Mouse (Mus musculus) MEL (cell line): ENCODE measurements at regions not wholly inside any gene's neighbourhood (a gene's known extent, or its start where the extent isn't known, plus 50 kb on each side); places are given as distances from the start of the nearest gene placed in this dataset.

Experiments
- DNase-seq: peaks from one replicate; pipeline ENCODE4 v3.0.0; 2011; ENCODE audit warnings: low read depth, low spot score
- H3K27ac ChIP-seq: 2 replicates; pipeline ENCODE4 v1.5.1; 2012; ENCODE audit warnings: low read depth, mild to moderate bottlenecking, control low read depth, low read length, moderate library complexity; ENCODE audit not compliant: control insufficient read depth
- H3K27me3 ChIP-seq, 2 experiments: fragments of 150-350 bp in 1 of 2; sonication (generic) in 1 of 2; 2 replicates each; pipeline ENCODE4 v1.6.1; 2012; ENCODE audit warnings: low read length in 2 of 2, mild to moderate bottlenecking in 2 of 2, improper control_type of control experiment in 1 of 2, moderate library complexity in 1 of 2; ENCODE audit not compliant: insufficient read depth in 2 of 2, control insufficient read depth in 1 of 2
- H3K36me3 ChIP-seq, 2 experiments: 2 replicates each; pipeline ENCODE4 v1.6.1; 2012 to 2014; ENCODE audit warnings: low read length in 2 of 2, improper control_type of control experiment in 1 of 2, inconsistent platforms in 1 of 2, mild to moderate bottlenecking in 1 of 2; ENCODE audit not compliant: insufficient read depth in 2 of 2, control insufficient read depth in 1 of 2
- H3K4me1 ChIP-seq, 2 experiments: fragments of 150-350 bp in 1 of 2; sonication (generic) in 1 of 2; 2 replicates each; pipeline ENCODE4 v1.6.1; 2012; ENCODE audit warnings: low read length in 2 of 2, improper control_type of control experiment in 1 of 2, mild to moderate bottlenecking in 1 of 2; ENCODE audit not compliant: insufficient read depth in 2 of 2, control insufficient read depth in 1 of 2
- H3K4me3 ChIP-seq, 2 experiments: fragments of 150-350 bp in 1 of 2; sonication (generic) in 1 of 2; 2 replicates each; pipeline ENCODE4 v1.5.1; 2012; ENCODE audit warnings: low read depth in 2 of 2, low read length in 2 of 2, mild to moderate bottlenecking in 2 of 2, moderate library complexity in 2 of 2, control low read depth in 1 of 2, improper control_type of control experiment in 1 of 2; ENCODE audit not compliant: control insufficient read depth in 1 of 2, insufficient read depth in 1 of 2
- H3K79me2 ChIP-seq: 2 replicates; pipeline ENCODE4 v1.6.1; 2012; ENCODE audit warnings: mild to moderate bottlenecking, low read length, moderate library complexity; ENCODE audit not compliant: control insufficient read depth, poor library complexity, insufficient read depth
- H3K9ac ChIP-seq: 2 replicates; pipeline ENCODE4 v1.6.1; 2012; ENCODE audit warnings: low read depth, mild to moderate bottlenecking, control low read depth, low read length, moderate library complexity; ENCODE audit not compliant: control insufficient read depth, poor library complexity, severe bottlenecking
- H3K9me3 ChIP-seq: fragments of 150-350 bp; sonication (generic); replicated peaks from 2 replicates; pipeline ENCODE4 v1.6.1; 2012; ENCODE audit warnings: mild to moderate bottlenecking, low read length, improper control_type of control experiment, moderate library complexity; ENCODE audit not compliant: insufficient read depth
- BHLHE40 ChIP-seq: IDR thresholded peaks from 2 replicates; pipeline ENCODE4 v1.6.1; 2012; ENCODE audit warnings: low read depth, mild to moderate bottlenecking, inconsistent platforms, low read length, improper control_type of control experiment, borderline replicate concordance
- CHD2 ChIP-seq: IDR thresholded peaks from 2 replicates; pipeline ENCODE4 v1.6.1; 2011; ENCODE audit warnings: low read length, improper control_type of control experiment
- E2F4 ChIP-seq: IDR thresholded peaks from 2 replicates; pipeline ENCODE4 v1.6.1; 2011; ENCODE audit warnings: low read depth, low read length, improper control_type of control experiment, borderline replicate concordance
- ELF1 ChIP-seq: IDR thresholded peaks from 2 replicates; pipeline ENCODE4 v1.6.1; 2014; ENCODE audit warnings: low read depth, mild to moderate bottlenecking, inconsistent platforms, low read length, improper control_type of control experiment, moderate library complexity
- EP300 ChIP-seq, 2 experiments: IDR thresholded peaks; 2 replicates each; pipeline ENCODE4 v1.6.1; 2011; ENCODE audit warnings: improper control_type of control experiment in 2 of 2, low read length in 2 of 2, low read depth in 1 of 2, mild to moderate bottlenecking in 1 of 2
- ETS1 ChIP-seq: IDR thresholded peaks from 2 replicates; pipeline ENCODE4 v1.6.1; 2012; ENCODE audit warnings: low read depth, mild to moderate bottlenecking, inconsistent platforms, low read length, improper control_type of control experiment, moderate library complexity
- GATA1 ChIP-seq: IDR thresholded peaks from 2 replicates; pipeline ENCODE4 v1.6.1; 2011; ENCODE audit warnings: low read depth, low read length, improper control_type of control experiment
- KAT2A ChIP-seq: conservative IDR thresholded peaks from 2 replicates; pipeline ENCODE4 v1.6.1; 2012; ENCODE audit warnings: low read depth, low read length, improper control_type of control experiment, inconsistent platforms
- MAFK ChIP-seq: IDR thresholded peaks from 2 replicates; pipeline ENCODE4 v1.6.1; 2011; ENCODE audit warnings: low read depth, mild to moderate bottlenecking, low read length, improper control_type of control experiment, borderline replicate concordance
- MAX ChIP-seq: IDR thresholded peaks from 2 replicates; pipeline ENCODE4 v1.6.1; 2011; ENCODE audit warnings: low read length, improper control_type of control experiment
- MAZ ChIP-seq: IDR thresholded peaks from 2 replicates; pipeline ENCODE4 v1.6.1; 2012; ENCODE audit warnings: low read depth, mild to moderate bottlenecking, inconsistent platforms, low read length, improper control_type of control experiment
- MXI1 ChIP-seq: IDR thresholded peaks from 2 replicates; pipeline ENCODE4 v1.6.1; 2011; ENCODE audit warnings: mild to moderate bottlenecking, low read depth, low read length, improper control_type of control experiment
- MYB ChIP-seq: IDR thresholded peaks from 2 replicates; pipeline ENCODE4 v1.6.1; 2011; ENCODE audit warnings: mild to moderate bottlenecking, low read depth, low read length, improper control_type of control experiment
- NELFE ChIP-seq: IDR thresholded peaks from 2 replicates; pipeline ENCODE4 v1.6.1; 2011; ENCODE audit warnings: low read depth, low read length, improper control_type of control experiment
- POLR2A ChIP-seq, 2 experiments: IDR thresholded peaks; 2 replicates each; pipeline ENCODE4 v1.6.1; 2011 to 2012; ENCODE audit warnings: low read length in 2 of 2, mild to moderate bottlenecking in 2 of 2, control low read depth in 1 of 2, improper control_type of control experiment in 1 of 2, low read depth in 1 of 2, moderate library complexity in 1 of 2; ENCODE audit not compliant: control insufficient read depth in 1 of 2, insufficient read depth in 1 of 2, poor library complexity in 1 of 2
- POLR2AphosphoS2 ChIP-seq: IDR thresholded peaks from 2 replicates; pipeline ENCODE4 v1.6.1; 2011; ENCODE audit warnings: low read length, improper control_type of control experiment
- POLR2AphosphoS5 ChIP-seq: IDR thresholded peaks from 2 replicates; pipeline ENCODE4 v1.6.1; 2012; ENCODE audit warnings: low read depth, borderline replicate concordance, mild to moderate bottlenecking, inconsistent platforms, low read length, moderate library complexity, mixed read lengths
- SIN3A ChIP-seq: IDR thresholded peaks from 2 replicates; pipeline ENCODE4 v1.6.1; 2012; ENCODE audit warnings: low read length, improper control_type of control experiment, inconsistent platforms
- SMC3 ChIP-seq: IDR thresholded peaks from 2 replicates; pipeline ENCODE4 v1.6.1; 2011; ENCODE audit warnings: low read depth, low read length, improper control_type of control experiment
- TAL1 ChIP-seq: IDR thresholded peaks from 2 replicates; pipeline ENCODE4 v1.6.1; 2012; ENCODE audit warnings: mild to moderate bottlenecking, inconsistent platforms, low read length, moderate library complexity, mixed read lengths
- TBP ChIP-seq: IDR thresholded peaks from 2 replicates; pipeline ENCODE4 v1.8.0; 2011; ENCODE audit warnings: low read depth, low read length, improper control_type of control experiment
- TCF12 ChIP-seq: IDR thresholded peaks from 2 replicates; pipeline ENCODE4 v1.6.1; 2014; ENCODE audit warnings: low read depth, mild to moderate bottlenecking, inconsistent platforms, low read length, improper control_type of control experiment, moderate library complexity
- USF2 ChIP-seq, 2 experiments: IDR thresholded peaks; 2 replicates each; pipeline ENCODE4 v1.6.1; 2011 to 2012; ENCODE audit warnings: improper control_type of control experiment in 2 of 2, low read length in 2 of 2, borderline replicate concordance in 1 of 2, inconsistent platforms in 1 of 2, low read depth in 1 of 2, mild to moderate bottlenecking in 1 of 2; ENCODE audit not compliant: insufficient read depth in 1 of 2
- ZC3H11A ChIP-seq: IDR thresholded peaks from 2 replicates; pipeline ENCODE4 v1.6.1; 2012; ENCODE audit warnings: low read depth, mild to moderate bottlenecking, inconsistent platforms, low read length, improper control_type of control experiment

GRCm38 (mm10) chr12:96228714-96229113, 536.7 kb downstream of the Flrt2 start:
- Histone ChIP-seq H3K79me2 (no peaks in the 10 kb centered on the region), H3K36me3 (no peaks in the 10 kb centered on the region), H3K9me3 (no peaks in the 10 kb centered on the region), H3K27ac (no peak overlapping the region), H3K27me3 (no peaks in the 10 kb centered on the region), H3K4me1 (no peaks in the 10 kb centered on the region), H3K9ac (no peak overlapping the region), H3K4me3 (no peak overlapping the region)
- DNase-seq: no peak
- TF ChIP-seq SIN3A: no peak

- Histone ChIP-seq H3K4me3 (no peak overlapping the region), H3K4me1 (no peaks in the 10 kb centered on the region), H3K79me2 (no peaks in the 10 kb centered on the region), H3K27ac (no peak overlapping the region), H3K36me3 (no peaks in the 10 kb centered on the region), H3K9ac (no peak overlapping the region), H3K9me3 (no peaks in the 10 kb centered on the region), H3K27me3 (no peaks in the 10 kb centered on the region)
- no peak for TF ChIP-seq TCF12
- TF ChIP-seq EP300 (IDR thresholded peaks at IDR 0.05; ENCODE audit: low read depth in 1 of 2, low read length in 2 of 2): no peak
- TF ChIP-seq ELF1: no peak
- TF ChIP-seq NELFE: no peak
- no peak for TF ChIP-seq SMC3
- no peak for TF ChIP-seq MAZ
- TF ChIP-seq POLR2AphosphoS2: no peak
- TF ChIP-seq ETS1: no peak
- TF ChIP-seq MXI1: no peak
- TF ChIP-seq USF2 (IDR thresholded peaks at IDR 0.05; ENCODE audit: borderline replicate concordance in 1 of 2, insufficient read depth in 1 of 2, low read depth in 1 of 2, low read length in 2 of 2): no peak
- no peak for TF ChIP-seq KAT2A
- DNase-seq: no peak
These were observed 543.5 kb downstream of the Flrt2 start for GRCm38 (mm10) chr12:96235510-96235909.

GRCm38 (mm10) chr12:96235996-96236525, 544.0 kb downstream of the Flrt2 start:
- DNase-seq: no peak
- H3K9me3 ChIP-seq: no peaks in the 10 kb centered on the region
- no peaks in the 10 kb centered on the region for H3K79me2 ChIP-seq
- no peaks in the 10 kb centered on the region for H3K27me3 ChIP-seq
- no peak overlapping the region for H3K9ac ChIP-seq
- H3K36me3 ChIP-seq: no peaks in the 10 kb centered on the region
- H3K4me3 ChIP-seq: no peak overlapping the region
- no peaks in the 10 kb centered on the region for H3K4me1 ChIP-seq
- no peak for TF ChIP-seq BHLHE40
- no peak for TF ChIP-seq POLR2AphosphoS5
- no peak for TF ChIP-seq MAFK
- no peak for TF ChIP-seq ETS1
- TF ChIP-seq CHD2: no peak
- no peak for TF ChIP-seq TBP
- no peak for TF ChIP-seq MAZ
- TF ChIP-seq ZC3H11A: no peak
- no peak for TF ChIP-seq MAX
- no peak for TF ChIP-seq POLR2A (IDR thresholded peaks at IDR 0.05; ENCODE audit: control insufficient read depth in 1 of 2, insufficient read depth in 1 of 2, low read depth in 1 of 2, low read length in 2 of 2, poor library complexity in 1 of 2)
- TF ChIP-seq GATA1: no peak
- TF ChIP-seq TAL1: no peak
- TF ChIP-seq SMC3: no peak
- TF ChIP-seq E2F4: no peak
- TF ChIP-seq MYB: no peak
- no peak overlapping the region for H3K27ac ChIP-seq
